Mouse (Mus musculus) hindbrain, embryonic 14.5 days (tissue): ENCODE measurements around the gene Zp3. TPM values are rescaled to one million over a fixed set of nuclear protein-coding genes. Genes with fewer than 3 reads are reported as not detected.
A peak's percentile ranks its signal among the peaks of the same experiment; 100 is the strongest.

Source experiments
- ATAC-seq: fragments of 200-750 bp; cut with Nextera tagmentation; 2 replicates; pipeline ENCODE4 v1.8.0; 2017; ENCODE audit warnings: moderate number of reproducible peaks, mild to moderate bottlenecking, moderate TSS enrichment, moderate library complexity; ENCODE audit not compliant: low FRiP score
- DNase-seq: peaks from one replicate; pipeline ENCODE4 v3.0.0-alpha.2; 2015; ENCODE audit warnings: low spot score
- H3K27ac ChIP-seq: fragments of 300-500 bp; sonication (generic); 2 replicates; pipeline ENCODE4 v1.5.1; 2014; ENCODE audit warnings: mild to moderate bottlenecking, moderate library complexity
- H3K27me3 ChIP-seq: fragments of 300-500 bp; sonication (generic); 2 replicates; pipeline ENCODE4 v1.6.1; 2014; ENCODE audit warnings: mild to moderate bottlenecking, low read length, mixed read lengths; ENCODE audit not compliant: control insufficient read depth, insufficient read depth
- H3K36me3 ChIP-seq: fragments of 300-500 bp; sonication (generic); replicated peaks from 2 replicates; pipeline ENCODE4 v1.6.1; 2014; ENCODE audit not compliant: control insufficient read depth, insufficient read depth
- H3K4me1 ChIP-seq: fragments of 300-500 bp; sonication (generic); replicated peaks from 2 replicates; pipeline ENCODE4 v1.6.1; 2014; ENCODE audit warnings: antibody characterized with exemption, low read length, mixed read lengths; ENCODE audit not compliant: control insufficient read depth, insufficient read depth
- H3K4me2 ChIP-seq: fragments of 300-500 bp; sonication (generic); replicated peaks from 2 replicates; pipeline ENCODE4 v1.6.1; 2014; ENCODE audit warnings: mild to moderate bottlenecking, moderate library complexity
- H3K4me3 ChIP-seq: fragments of 300-500 bp; sonication (generic); replicated peaks from 2 replicates; pipeline ENCODE4 v1.5.1; 2014; ENCODE audit warnings: mild to moderate bottlenecking, low read length
- H3K9ac ChIP-seq: fragments of 300-500 bp; sonication (generic); 2 replicates; pipeline ENCODE4 v1.6.1; 2014
- H3K9me3 ChIP-seq: fragments of 300-500 bp; sonication (generic); 2 replicates; pipeline ENCODE4 v1.6.1; 2016; ENCODE audit warnings: low read length; ENCODE audit not compliant: control insufficient read depth
- WGBS: fragments of 180-500 bp; shearing (Covaris S2); extraction: QIAGEN DNeasy Blood & Tissue Kit; methylation state at CpG from one replicate; pipeline ENCODE4 v1.1.7; 2014; 5-methylcytosine and 5-hydroxymethylcytosine counted together
- polyA plus RNA-seq: library from polyadenylated mRNA; unstranded; fragments of >200 nt; fragmentation: Nextera tagmentation; extraction: Ambion mirVana; gene quantifications from 2 replicates; pipeline ENCODE4 v1.2.1, GENCODE M21; 2014

Zp3 gene
- polyA plus RNA-seq, 1 experiment from 2014 or later = not detected

GRCm38 (mm10) chr5:135958367-135958766, 21.5 kb upstream of the Zp3 start:
- Histone ChIP-seq H3K4me3 (no peak overlapping the region), H3K9ac (no peak overlapping the region), H3K4me2 (peak overlapping the region; percentile 66; the same call in 1 of the 2 replicates), H3K4me1 (peaks cover 17% of the 10 kb centered on the region), H3K9me3 (no peaks in the 10 kb centered on the region), H3K27ac (peak overlapping the region; percentile 80; the same call in 1 of the 2 replicates), H3K27me3 (no peaks in the 10 kb centered on the region), H3K36me3 (no peaks in the 10 kb centered on the region)
- WGBS = 93% methylated on average over 4 of the region's 4 CpGs
- DNase-seq = no peak
- no peak for ATAC-seq

- Histone ChIP-seq H3K9me3 (no peaks in the 10 kb centered on the region), H3K4me3 (no peak overlapping the region), H3K4me2 (no peak overlapping the region), H3K27me3 (peaks cover 5% of the 10 kb centered on the region; the same call in 1 of the 2 replicates), H3K27ac (no peak overlapping the region), H3K36me3 (no peaks in the 10 kb centered on the region), H3K9ac (no peak overlapping the region), H3K4me1 (peaks cover 17% of the 10 kb centered on the region)
- 93% methylated on average over 7 of the region's 7 CpGs for WGBS
- no peak for DNase-seq
- no peak for ATAC-seq
These were observed 20.0 kb upstream of the Zp3 start for GRCm38 (mm10) chr5:135959911-135960310.

GRCm38 (mm10) chr5:135960909-135961635, 18.8 kb upstream of the Zp3 start:
- Histone ChIP-seq H3K9me3 (no peaks in the 10 kb centered on the region), H3K4me2 (no peak overlapping the region), H3K27me3 (peaks cover 5% of the 10 kb centered on the region; the same call in 1 of the 2 replicates), H3K4me1 (peaks cover 17% of the 10 kb centered on the region), H3K4me3 (no peak overlapping the region), H3K9ac (no peak overlapping the region), H3K27ac (peak overlapping the region; percentile 98; the same call in 1 of the 2 replicates), H3K36me3 (no peaks in the 10 kb centered on the region)
- ATAC-seq (no peak), DNase-seq (no peak)
- WGBS = 96% methylated on average over 15 of the region's 15 CpGs

- ATAC-seq = no peak
- peaks cover 12% of the 10 kb centered on the region for H3K4me1 ChIP-seq
- no peaks in the 10 kb centered on the region for H3K36me3 ChIP-seq
- peak overlapping the region; percentile 53 for H3K4me3 ChIP-seq
- peaks cover 5% of the 10 kb centered on the region; the same call in 1 of the 2 replicates for H3K27me3 ChIP-seq
- peak overlapping the region; percentile 25 for H3K9ac ChIP-seq
- H3K27ac ChIP-seq = peak overlapping the region; percentile 98
- WGBS = 2% methylated on average over 11 of the region's 11 CpGs
- no peaks in the 10 kb centered on the region for H3K9me3 ChIP-seq
- peak overlapping the region; percentile 97 for H3K4me2 ChIP-seq
- DNase-seq = no peak
These were observed 17.8 kb upstream of the Zp3 start for GRCm38 (mm10) chr5:135962125-135962491.

- WGBS = under 1% methylated on average over 63 of the region's 64 CpGs
- Histone ChIP-seq H3K36me3 (no peaks in the 10 kb centered on the region), H3K4me1 (peaks cover 10% of the 10 kb centered on the region), H3K4me2 (peak overlapping the region; percentile 97), H3K27me3 (peaks cover 5% of the 10 kb centered on the region; the same call in 1 of the 2 replicates), H3K9ac (peak overlapping the region; percentile 93), H3K27ac (peak overlapping the region; percentile 98), H3K4me3 (peak overlapping the region; percentile 53), H3K9me3 (no peaks in the 10 kb centered on the region)
- DNase-seq (peak; percentile 97), ATAC-seq (peak; percentile 96)
These were observed 17.2 kb upstream of the Zp3 start for GRCm38 (mm10) chr5:135962492-135963279.

- H3K4me1 ChIP-seq = peaks cover 10% of the 10 kb centered on the region
- H3K9ac ChIP-seq = peak overlapping the region; percentile 93
- WGBS = 2% methylated on average over 6 of the region's 6 CpGs
- H3K9me3 ChIP-seq = no peaks in the 10 kb centered on the region
- H3K36me3 ChIP-seq = no peaks in the 10 kb centered on the region
- ATAC-seq (no peak), DNase-seq (peak; percentile 35)
- H3K4me3 ChIP-seq = peak overlapping the region; percentile 53
- H3K4me2 ChIP-seq = peak overlapping the region; percentile 97
- peak overlapping the region; percentile 98 for H3K27ac ChIP-seq
- peaks cover 5% of the 10 kb centered on the region; the same call in 1 of the 2 replicates for H3K27me3 ChIP-seq
These were observed 16.6 kb upstream of the Zp3 start for GRCm38 (mm10) chr5:135963280-135963627.

GRCm38 (mm10) chr5:135965501-135965930, 14.4 kb upstream of the Zp3 start:
- peaks cover 10% of the 10 kb centered on the region for H3K4me1 ChIP-seq
- peak overlapping the region; percentile 42 for H3K4me2 ChIP-seq
- peaks cover 5% of the 10 kb centered on the region; the same call in 1 of the 2 replicates for H3K27me3 ChIP-seq
- H3K4me3 ChIP-seq = no peak overlapping the region
- H3K27ac ChIP-seq = no peak overlapping the region
- H3K36me3 ChIP-seq = no peaks in the 10 kb centered on the region
- no peaks in the 10 kb centered on the region for H3K9me3 ChIP-seq
- H3K9ac ChIP-seq = 0 out of 2 replicates have a peak overlapping the region, but pooled peaks have one; percentile 10
- ATAC-seq (no peak), DNase-seq (no peak)
- WGBS = 7% methylated on average over 24 of the region's 24 CpGs

GRCm38 (mm10) chr5:135966866-135967265, 13.0 kb upstream of the Zp3 start:
- no peak overlapping the region for H3K4me2 ChIP-seq
- H3K36me3 ChIP-seq = no peaks in the 10 kb centered on the region
- WGBS = 67% methylated on average over 9 of the region's 9 CpGs
- H3K9ac ChIP-seq = no peak overlapping the region
- DNase-seq (no peak), ATAC-seq (no peak)
- peaks cover 6% of the 10 kb centered on the region for H3K4me1 ChIP-seq
- H3K27ac ChIP-seq = no peak overlapping the region
- H3K4me3 ChIP-seq = no peak overlapping the region
- H3K27me3 ChIP-seq = peaks cover 5% of the 10 kb centered on the region; the same call in 1 of the 2 replicates
- no peaks in the 10 kb centered on the region for H3K9me3 ChIP-seq

- H3K4me1 ChIP-seq = no peaks in the 10 kb centered on the region; the same call in 1 of the 2 replicates
- WGBS = 71% methylated on average over 1 of the region's 1 CpGs
- ATAC-seq (no peak), DNase-seq (no peak)
- H3K27ac ChIP-seq = no peak overlapping the region
- H3K4me3 ChIP-seq = no peak overlapping the region
- H3K9ac ChIP-seq = no peak overlapping the region
- H3K9me3 ChIP-seq = no peaks in the 10 kb centered on the region
- H3K4me2 ChIP-seq = no peak overlapping the region
- H3K36me3 ChIP-seq = no peaks in the 10 kb centered on the region
- peaks cover 5% of the 10 kb centered on the region; the same call in 1 of the 2 replicates for H3K27me3 ChIP-seq
These were observed 11.1 kb upstream of the Zp3 start for GRCm38 (mm10) chr5:135968781-135969180.
